Mouse (Mus musculus): ENCODE results near the gene Wfdc8.

The Wfdc8 gene

GRCm38 (mm10) chr2:164562391-164563188 is 50.8 kb downstream of the Wfdc8 start, which contains the start of gene Wfdc2:
Gene Wfdc2, plus strand, starts transcription at chr2:164562413.
- no peak for DNase-seq (ENCODE audit: low spot score in 2 of 2)

DNA sequence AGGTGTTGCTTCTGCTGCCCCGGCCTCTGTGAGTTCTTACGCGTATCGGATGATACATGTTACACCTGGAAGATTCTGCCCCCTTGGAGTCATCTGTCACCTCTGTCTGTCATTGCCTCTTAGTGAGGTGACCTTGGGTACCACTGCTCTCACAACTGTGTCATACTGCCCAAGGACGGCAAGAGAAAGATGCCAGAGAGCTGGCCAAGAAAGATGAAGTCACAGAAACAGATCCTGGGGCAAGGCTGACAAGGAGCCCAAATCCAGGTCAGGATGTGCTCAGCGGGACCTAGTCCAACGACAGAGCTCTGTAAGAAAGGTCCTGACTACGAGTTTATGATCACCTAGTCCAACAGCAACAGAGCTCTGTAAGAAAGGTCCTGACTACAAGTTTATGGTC is 53.3 kb downstream of the Wfdc8 start:
- DNase-seq (ENCODE audit: low spot score in 2 of 2): no peak

DNA sequence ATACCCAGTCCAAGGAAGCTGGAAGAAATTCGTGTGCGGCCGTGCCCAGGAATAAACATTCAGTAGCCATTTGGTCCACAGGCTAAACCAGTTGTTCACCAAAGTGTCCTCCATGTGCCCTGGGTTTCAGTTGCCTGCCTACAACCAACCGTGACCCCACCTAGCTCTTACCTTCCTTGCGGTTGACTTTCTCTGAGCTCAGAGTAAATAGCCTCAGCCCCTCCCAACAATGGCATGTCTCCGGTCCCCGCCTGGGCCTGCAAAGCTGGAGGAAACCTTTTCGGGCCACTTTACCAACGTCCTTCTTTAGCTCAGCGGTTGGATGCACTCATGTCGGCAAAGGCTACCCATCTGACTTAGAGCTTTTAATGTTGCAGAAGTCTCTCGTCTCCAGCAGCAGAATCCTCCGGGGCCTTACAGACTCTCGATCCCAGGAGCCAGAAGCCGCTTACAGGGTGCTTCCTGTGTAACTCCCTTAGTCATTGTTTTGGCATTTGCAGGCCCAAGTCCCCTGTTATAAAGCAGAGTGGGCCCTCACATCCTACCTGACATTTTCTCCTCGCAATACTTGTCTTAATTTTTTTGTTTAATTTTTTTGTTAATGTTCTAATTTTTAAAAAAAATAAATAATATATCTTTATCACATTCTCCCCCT is 54.3 kb downstream of the Wfdc8 start:
- no peak for DNase-seq (ENCODE audit: low spot score in 2 of 2)

GRCm38 (mm10) chr2:164558426-164558825 is 55.0 kb downstream of the Wfdc8 start:
- DNase-seq (ENCODE audit: low spot score in 2 of 2): peak; percentile 16 to 27

DNA sequence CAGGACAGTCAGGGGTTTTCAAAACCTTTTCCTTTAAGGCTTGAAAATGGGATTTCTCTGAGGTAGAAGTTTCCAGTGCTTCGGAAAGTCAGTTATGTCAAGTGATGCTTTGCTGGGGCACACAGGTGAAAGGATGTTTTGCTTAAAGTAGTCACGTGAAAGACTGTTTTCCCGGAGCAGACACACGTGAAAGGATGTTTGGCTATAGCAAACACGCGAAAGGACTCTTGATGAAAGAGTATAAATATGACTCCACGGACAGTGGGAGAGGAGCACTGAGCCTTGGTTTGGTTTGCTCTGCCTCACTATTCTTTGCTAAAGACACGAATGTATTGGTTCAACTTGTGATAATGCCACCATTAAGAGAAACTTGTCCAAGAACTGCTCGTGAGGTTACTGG is 61.9 kb downstream of the Wfdc8 start:
- no peak for DNase-seq (ENCODE audit: low spot score in 2 of 2)

DNA sequence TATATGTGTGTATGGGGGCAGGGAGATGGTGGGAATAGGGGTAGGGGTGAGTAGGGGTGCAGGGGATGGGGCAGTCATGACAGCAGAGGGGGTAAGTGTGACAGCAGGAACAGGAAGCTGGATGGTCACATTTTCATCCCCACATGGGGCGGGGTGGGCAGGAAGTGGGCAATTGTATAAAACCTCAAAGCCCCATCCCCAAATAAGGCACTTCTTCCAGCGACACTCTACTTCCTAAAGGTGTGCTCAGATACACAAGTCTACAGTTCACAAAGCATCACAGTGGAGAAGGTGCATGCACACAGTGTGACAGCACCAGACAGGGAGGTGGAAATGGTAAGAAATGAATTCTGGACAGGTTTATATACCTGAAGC is 62.5 kb downstream of the Wfdc8 start:
- DNase-seq (ENCODE audit: low spot score in 2 of 2): no peak

DNA sequence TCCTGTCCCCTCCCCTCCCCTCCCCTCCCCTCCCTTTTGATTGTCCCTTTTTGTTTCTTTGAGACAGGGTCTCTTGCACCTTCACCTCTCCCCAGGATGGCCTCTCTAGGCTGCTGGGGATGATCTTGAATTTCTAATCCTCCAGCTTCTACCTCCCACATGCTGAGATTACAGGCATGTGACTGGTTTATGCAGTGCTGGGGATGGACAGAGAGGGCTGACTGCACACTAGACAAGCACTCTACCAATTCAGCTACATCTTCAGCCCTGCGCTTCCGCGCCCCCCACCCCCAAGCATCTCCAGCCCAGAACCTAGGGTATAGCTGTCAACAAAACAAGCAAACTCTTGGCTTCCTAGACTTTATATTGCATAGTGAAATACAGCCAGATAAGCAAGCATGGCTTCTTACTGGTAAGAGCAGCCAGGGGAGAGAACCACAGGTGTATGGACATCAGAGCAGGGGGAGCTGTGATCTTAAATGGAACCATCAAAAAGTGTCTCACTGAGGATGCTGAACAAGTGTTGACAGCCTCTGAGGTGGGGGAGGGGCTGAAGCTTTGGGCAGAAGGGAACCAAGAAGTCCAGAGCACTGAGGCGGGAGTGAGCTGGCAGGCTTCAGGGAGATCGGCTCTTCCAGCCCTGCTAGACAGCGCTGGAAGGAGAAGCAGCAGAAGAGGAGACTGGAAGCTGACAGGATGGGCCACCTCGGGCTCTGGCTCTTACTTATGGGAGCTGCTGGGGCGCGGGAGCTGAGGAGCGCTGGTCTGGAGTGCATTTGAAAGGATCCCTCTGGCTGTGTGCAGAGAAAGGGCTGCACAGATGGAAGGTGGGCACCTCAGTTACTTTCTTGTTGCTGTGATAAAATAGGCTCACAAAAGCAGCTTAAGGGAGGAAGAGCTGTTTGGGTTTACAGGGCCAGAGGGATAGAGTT is 63.2 kb downstream of the Wfdc8 start:
- peak in 1 of 2 experiments; percentile 21 for DNase-seq (ENCODE audit: low spot score in 2 of 2)

- DNase-seq (ENCODE audit: low spot score in 2 of 2): no peak
These were observed 64.1 kb downstream of the Wfdc8 start for GRCm38 (mm10) chr2:164549338-164549737.
